Mouse (Mus musculus) monocyte, adult 2 months (primary cell): ENCODE data around the gene Stambpl1.

Source experiments
- DNase-seq, 2 experiments: peaks; one replicate each; pipeline ENCODE4 v3.0.0; 2022; ENCODE audit warnings: low spot score in 2 of 2, low read depth in 1 of 2

Stambpl1 gene

GRCm38 (mm10) chr19:34236049-34236448 is 44.0 kb downstream of the Stambpl1 start:
- no peak for DNase-seq

GRCm38 (mm10) chr19:34237746-34238145 is 45.7 kb downstream of the Stambpl1 start:
- no peak for DNase-seq

- no peak for DNase-seq
Measured at GRCm38 (mm10) chr19:34240273-34241039, 48.4 kb downstream of the Stambpl1 start.

GRCm38 (mm10) chr19:34241247-34241915 is 49.4 kb downstream of the Stambpl1 start:
- DNase-seq, result no peak

- DNase-seq, result no peak
Measured at GRCm38 (mm10) chr19:34242925-34243324, 50.9 kb downstream of the Stambpl1 start.

- DNase-seq, result peak in 1 of 2 experiments; percentile 31
Measured at GRCm38 (mm10) chr19:34244056-34244455, 52.0 kb downstream of the Stambpl1 start.

- DNase-seq, result no peak
Measured at GRCm38 (mm10) chr19:34248558-34248957, 56.5 kb downstream of the Stambpl1 start.

- DNase-seq, result no peak
Measured at GRCm38 (mm10) chr19:34250621-34251020, 58.6 kb downstream of the Stambpl1 start.

GRCm38 (mm10) chr19:34251900-34252299 is 59.9 kb downstream of the Stambpl1 start:
- no peak for DNase-seq

GRCm38 (mm10) chr19:34252450-34252849 is 60.4 kb downstream of the Stambpl1 start:
- no peak for DNase-seq

- no peak for DNase-seq
Measured at GRCm38 (mm10) chr19:34254101-34254879, 62.3 kb downstream of the Stambpl1 start.

GRCm38 (mm10) chr19:34254880-34255681 is 63.1 kb downstream of the Stambpl1 start, which contains the start of gene Acta2:
Gene Acta2, minus strand, starts transcription at chr19:34255590.
- no peak for DNase-seq

- no peak for DNase-seq
Measured at GRCm38 (mm10) chr19:34256149-34256548, 64.1 kb downstream of the Stambpl1 start.

GRCm38 (mm10) chr19:34256936-34257335 is 64.9 kb downstream of the Stambpl1 start:
- no peak for DNase-seq

- DNase-seq, result peak in 1 of 2 experiments; percentile 19
Measured at GRCm38 (mm10) chr19:34262273-34262974, 70.4 kb downstream of the Stambpl1 start.

- DNase-seq, result no peak
Measured at GRCm38 (mm10) chr19:34265604-34266193, 73.7 kb downstream of the Stambpl1 start.

GRCm38 (mm10) chr19:34268991-34269390 is 77.0 kb downstream of the Stambpl1 start:
- DNase-seq, result no peak

- peak; percentile 73 to 85 for DNase-seq
Measured at GRCm38 (mm10) chr19:34270106-34270726, 78.2 kb downstream of the Stambpl1 start.

- DNase-seq, result no peak
Measured at GRCm38 (mm10) chr19:34270824-34271464, 78.9 kb downstream of the Stambpl1 start.
